Mouse (Mus musculus): Measurements from ENCODE around the gene Olfr906. TPM values are rescaled to one million over a fixed set of nuclear protein-coding genes. Genes with fewer than 3 reads are reported as not detected.

Gene Olfr906
- not detected for polyA plus RNA-seq (2017; shearing (Covaris generic))

GRCm38 (mm10) chr9:38486785-38487184 is at the start of gene Olfr906:
Olfr906 (plus strand) TSS chr9:38487085.
- ATAC-seq: no peak

DNA sequence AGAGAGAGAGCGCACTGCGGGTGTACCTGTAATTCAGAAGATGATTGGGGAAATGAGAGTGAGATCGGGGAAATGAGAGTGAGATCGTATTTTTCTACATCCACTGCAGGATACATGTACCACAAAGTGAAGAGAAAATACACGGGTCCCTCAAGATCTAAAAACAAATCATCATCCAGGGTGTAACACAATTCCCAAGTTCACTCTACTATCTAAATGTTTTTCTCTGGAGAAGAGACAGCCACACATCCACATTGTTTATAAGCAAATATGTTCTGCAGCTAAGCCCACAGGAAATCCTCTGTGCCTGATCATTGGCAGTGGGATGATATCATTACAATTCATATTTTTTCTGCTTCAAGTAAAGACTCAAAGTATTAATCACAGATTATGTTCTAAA is 39.5 kb upstream of the Olfr906 start, which contains the start of gene Olfr902:
TSS of gene Olfr902 (plus strand) at position 301 of the 400 bp plus-strand sequence.
- no peak for ATAC-seq

- no peak for ATAC-seq
These were observed 24.0 kb upstream of the Olfr906 start, which contains the start of gene Olfr904 for GRCm38 (mm10) chr9:38462844-38463243. Olfr904 (plus strand) TSS chr9:38463144.

DNA sequence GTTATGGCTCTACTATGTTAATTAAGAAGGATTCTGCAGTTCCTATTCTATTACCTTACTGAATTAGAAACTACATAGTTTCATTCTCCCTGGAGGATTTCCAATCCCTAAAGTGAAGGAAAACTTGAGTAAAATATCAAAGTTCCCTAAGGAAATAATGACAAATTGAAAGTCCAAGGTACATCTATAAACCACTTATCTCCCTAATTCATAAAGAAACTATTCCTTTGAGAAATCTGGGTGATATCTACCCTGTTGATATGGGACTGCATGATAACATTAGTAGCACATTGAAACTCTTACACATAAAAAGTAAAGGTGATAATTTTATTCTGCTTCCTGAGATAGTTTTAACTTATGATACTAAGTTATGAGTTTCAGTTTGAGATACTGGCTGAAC is 16.1 kb upstream of the Olfr906 start, which contains the start of gene Olfr905:
TSS of gene Olfr905 (plus strand) at position 301 of the 400 bp plus-strand sequence.
- ATAC-seq: no peak

DNA sequence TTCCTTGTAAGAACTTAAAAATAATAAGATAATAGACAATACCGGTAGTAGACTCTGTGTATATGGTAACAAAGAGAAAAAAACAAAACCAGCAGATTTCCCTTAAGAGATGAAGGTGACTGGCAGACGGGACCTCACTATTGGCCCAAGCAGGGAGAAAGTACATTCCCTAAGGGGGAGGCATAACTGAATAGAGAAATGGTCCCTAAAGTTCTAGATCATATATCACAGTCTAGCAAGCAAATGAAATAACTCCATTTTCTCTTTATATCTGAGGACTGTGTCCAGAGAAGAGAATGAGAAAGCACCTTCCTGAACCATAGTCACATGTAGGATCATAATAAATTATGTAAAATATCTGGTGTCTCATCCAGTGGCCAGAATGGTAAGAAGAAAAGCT is 8.6 kb downstream of the Olfr906 start, which contains the start of gene Olfr907:
TSS of gene Olfr907 (plus strand) at position 301 of the 400 bp plus-strand sequence.
- ATAC-seq: no peak

DNA sequence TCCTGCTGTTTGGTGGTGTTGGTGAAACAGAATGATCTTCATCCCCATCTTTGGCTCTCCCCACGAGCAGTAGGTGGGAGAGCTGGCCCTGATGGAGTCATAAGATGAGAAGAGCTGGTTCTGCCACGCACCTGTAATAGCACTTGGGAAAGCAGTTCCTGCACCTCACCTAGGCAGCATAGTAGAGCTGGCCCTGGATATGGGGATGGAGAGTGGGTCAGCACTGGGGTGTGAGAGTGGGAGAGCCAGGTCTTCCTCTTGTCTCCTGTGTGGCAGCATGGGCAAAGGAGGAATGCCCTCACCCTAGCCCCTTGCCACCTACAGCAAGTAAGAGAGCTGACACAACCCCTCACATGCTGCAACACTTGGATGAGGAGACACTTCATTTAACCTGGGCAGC is 25.5 kb downstream of the Olfr906 start:
- ATAC-seq: no peak

DNA sequence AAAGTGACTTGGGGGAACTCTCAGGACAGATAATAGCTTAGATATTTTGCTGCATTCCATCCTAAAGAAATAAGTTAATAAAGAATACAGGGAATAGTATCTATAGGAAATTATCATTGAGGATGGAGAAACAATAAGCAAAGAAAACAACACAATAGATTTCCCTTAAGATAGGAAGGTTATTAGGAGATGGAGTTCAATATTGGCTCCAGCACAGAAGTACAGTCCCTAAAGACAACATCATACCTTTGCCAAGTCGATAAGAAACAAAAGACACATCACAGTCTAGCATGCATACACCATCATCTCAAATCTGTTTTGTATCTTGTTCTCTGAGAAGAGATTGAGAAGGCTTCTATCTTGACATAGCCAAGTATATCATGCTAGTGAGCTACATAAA is 34.4 kb downstream of the Olfr906 start, which contains the start of gene Olfr911-ps1:
TSS of gene Olfr911-ps1 (plus strand) at position 301 of the 400 bp plus-strand sequence.
- ATAC-seq: no peak

- no peak for ATAC-seq
These were observed 50.7 kb downstream of the Olfr906 start, which contains the start of gene Olfr910 for GRCm38 (mm10) chr9:38537549-38537948. Olfr910 (plus strand) TSS chr9:38537849.

Other genes starting within 250 kb of the Olfr906 start
- not detected for gene Olfr143, start 234.3 kb upstream of the Olfr906 start, polyA plus RNA-seq (2017; shearing (Covaris generic))
- not detected for gene Olfr895, start 219.2 kb upstream of the Olfr906 start, polyA plus RNA-seq (2017; shearing (Covaris generic))
- gene Olfr896-ps1, start 196.0 kb upstream of the Olfr906 start, polyA plus RNA-seq (2017; shearing (Covaris generic)): not detected
- gene Olfr25, start 158.0 kb upstream of the Olfr906 start, polyA plus RNA-seq (2017; shearing (Covaris generic)): not detected
- not detected for gene Olfr898, start 138.7 kb upstream of the Olfr906 start, polyA plus RNA-seq (2017; shearing (Covaris generic))
- under 1 TPM in 1 of 3 experiments, not detected in 2; 0.08 TPM for gene Olfr250, start 120.2 kb upstream of the Olfr906 start, polyA plus RNA-seq (2017; shearing (Covaris generic))
- gene Olfr251, start 110.0 kb upstream of the Olfr906 start, polyA plus RNA-seq (2017; shearing (Covaris generic)): not detected
- not detected for gene Olfr147, start 85.4 kb upstream of the Olfr906 start, polyA plus RNA-seq (2017; shearing (Covaris generic))
- gene Olfr901, start 57.6 kb upstream of the Olfr906 start, polyA plus RNA-seq (2017; shearing (Covaris generic)): not detected
- not detected for gene Olfr902, start 39.4 kb upstream of the Olfr906 start, polyA plus RNA-seq (2017; shearing (Covaris generic))
- not detected for gene Olfr904, start 23.9 kb upstream of the Olfr906 start, polyA plus RNA-seq (2017; shearing (Covaris generic))
- gene Olfr905, start 16.0 kb upstream of the Olfr906 start, polyA plus RNA-seq (2017; shearing (Covaris generic)): under 1 TPM in 1 of 3 experiments, not detected in 2; 0.09 TPM
- gene Olfr907, start 8.7 kb downstream of the Olfr906 start, polyA plus RNA-seq (2017; shearing (Covaris generic)): not detected
- under 1 TPM in 2 of 3 experiments, not detected in 1; 0.09 to 0.67 TPM for gene Olfr911-ps1, start 34.5 kb downstream of the Olfr906 start, polyA plus RNA-seq (2017; shearing (Covaris generic))
- not detected for gene Olfr910, start 50.8 kb downstream of the Olfr906 start, polyA plus RNA-seq (2017; shearing (Covaris generic))
- under 1 TPM in 1 of 3 experiments, not detected in 2; 0.10 TPM for gene Olfr912, start 93.1 kb downstream of the Olfr906 start, polyA plus RNA-seq (2017; shearing (Covaris generic))
- gene Olfr913, start 105.7 kb downstream of the Olfr906 start, polyA plus RNA-seq (2017; shearing (Covaris generic)): not detected
- not detected for gene Olfr914, start 118.0 kb downstream of the Olfr906 start, polyA plus RNA-seq (2017; shearing (Covaris generic))
- not detected for gene Olfr916, start 172.8 kb downstream of the Olfr906 start, polyA plus RNA-seq (2017; shearing (Covaris generic))
- gene Olfr917, start 178.8 kb downstream of the Olfr906 start, polyA plus RNA-seq (2017; shearing (Covaris generic)): not detected
- gene Olfr918, start 187.5 kb downstream of the Olfr906 start, polyA plus RNA-seq (2017; shearing (Covaris generic)): not detected
- not detected for gene Olfr919, start 216.6 kb downstream of the Olfr906 start, polyA plus RNA-seq (2017; shearing (Covaris generic))
- 10 to 100 TPM; 25.7 to 35.0 (median 26.6) TPM for gene Vwa5a, start 231.2 kb downstream of the Olfr906 start, polyA plus RNA-seq (2017; shearing (Covaris generic))